Mouse (Mus musculus) CD4-positive, CD25-positive, alpha-beta regulatory T cell, adult 2 months (primary cell): Measurements from ENCODE around the gene 2700049A03Rik.
A peak's percentile ranks its signal among the peaks of the same experiment; 100 is the strongest.

Experiments
- DNase-seq: peaks from one replicate; pipeline ENCODE4 v3.0.0-alpha.2; 2012; ENCODE audit warnings: low read depth, low spot score

The 2700049A03Rik gene

GRCm38 (mm10) chr12:71264211-71264610, 127.6 kb downstream of the 2700049A03Rik start:
- DNase-seq: no peak

GRCm38 (mm10) chr12:71269367-71269766, 132.7 kb downstream of the 2700049A03Rik start:
- no peak for DNase-seq

- no peak for DNase-seq
Observed at GRCm38 (mm10) chr12:71271131-71271530, 134.5 kb downstream of the 2700049A03Rik start.

GRCm38 (mm10) chr12:71274519-71275237, 138.0 kb downstream of the 2700049A03Rik start:
- DNase-seq: peak; percentile 3

GRCm38 (mm10) chr12:71275906-71276595, 139.4 kb downstream of the 2700049A03Rik start:
- no peak for DNase-seq

- DNase-seq: no peak
Observed at GRCm38 (mm10) chr12:71279521-71280262, 143.0 kb downstream of the 2700049A03Rik start.

- no peak for DNase-seq
Observed at GRCm38 (mm10) chr12:71281201-71281768, 144.6 kb downstream of the 2700049A03Rik start.

- no peak for DNase-seq
Observed at GRCm38 (mm10) chr12:71285399-71285798, 148.8 kb downstream of the 2700049A03Rik start.

GRCm38 (mm10) chr12:71290460-71290859, 153.8 kb downstream of the 2700049A03Rik start:
- no peak for DNase-seq
